Mouse (Mus musculus): Measurements from ENCODE around the gene Eps8l3.
"Not testable (repeated sequence)": the region's sequence is repeated elsewhere in the genome, so short reads cannot be mapped to it uniquely, and the experiment has no call there.

The Eps8l3 gene

DNA sequence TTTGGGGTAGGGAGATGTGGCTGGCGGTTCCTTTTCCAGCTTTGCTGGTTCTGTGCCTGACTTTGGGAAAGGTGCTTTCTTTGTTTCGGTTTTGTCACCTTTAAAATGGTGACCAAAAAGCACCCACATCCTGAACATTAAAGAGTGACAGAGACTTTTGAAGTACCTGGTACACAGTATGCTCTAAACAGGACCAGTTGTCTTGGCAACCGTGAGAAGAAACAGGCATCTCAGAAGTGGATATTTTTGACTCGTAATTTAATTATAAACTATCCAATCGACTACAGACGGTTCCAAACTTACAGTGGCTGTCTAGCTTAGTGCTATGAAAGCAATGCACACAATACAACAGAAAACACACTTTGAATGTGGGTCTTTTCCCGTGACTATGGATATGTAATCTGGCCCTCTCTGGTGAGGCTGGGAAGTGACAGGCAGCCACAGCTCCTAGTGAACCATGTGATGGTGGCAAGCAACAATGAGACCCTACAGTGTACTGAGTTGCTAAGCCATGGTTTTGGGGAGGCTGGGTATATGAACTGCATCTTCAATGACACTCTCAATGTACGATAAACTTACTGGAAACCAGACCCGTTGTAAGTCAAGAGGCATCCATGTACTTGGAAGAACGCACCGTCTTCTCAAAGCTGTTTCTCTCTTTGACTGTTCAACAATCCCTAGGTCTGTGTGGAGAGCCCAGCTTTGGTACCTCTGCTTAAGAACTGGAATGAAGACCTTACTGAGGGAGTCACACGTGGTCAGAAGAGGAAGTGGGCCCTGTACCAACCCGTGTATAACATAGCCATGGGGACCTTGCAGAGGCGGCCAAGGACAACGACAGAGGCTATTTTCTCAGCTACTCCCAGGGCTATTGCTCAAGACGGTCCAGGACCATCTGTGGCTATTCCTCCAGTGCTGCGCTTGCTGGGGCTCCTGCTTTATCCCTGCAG lies 23.5 kb upstream of the Eps8l3 start:
- no peak for DNase-seq (ENCODE audit: low spot score)

DNA sequence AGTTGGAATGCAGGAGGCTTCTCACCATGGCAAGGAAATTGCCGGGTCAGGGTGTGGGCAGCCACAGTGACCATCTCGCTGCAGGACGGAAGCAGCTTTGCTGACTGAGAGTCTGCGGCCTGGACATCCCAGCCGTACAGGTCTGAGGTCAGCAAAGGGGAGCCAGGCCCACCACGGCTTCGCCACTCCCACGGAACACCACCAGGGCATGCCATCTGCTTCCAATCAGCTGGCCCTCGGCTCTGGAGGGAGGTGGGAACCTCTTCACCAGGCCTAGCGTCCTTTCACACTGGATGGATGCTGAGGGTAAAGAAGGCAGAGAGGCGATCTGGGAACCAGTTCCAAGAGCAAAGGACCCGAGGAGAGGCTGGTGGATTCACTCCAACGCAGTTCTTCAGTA lies 21.7 kb upstream of the Eps8l3 start:
- no peak for DNase-seq (ENCODE audit: low spot score)

DNA sequence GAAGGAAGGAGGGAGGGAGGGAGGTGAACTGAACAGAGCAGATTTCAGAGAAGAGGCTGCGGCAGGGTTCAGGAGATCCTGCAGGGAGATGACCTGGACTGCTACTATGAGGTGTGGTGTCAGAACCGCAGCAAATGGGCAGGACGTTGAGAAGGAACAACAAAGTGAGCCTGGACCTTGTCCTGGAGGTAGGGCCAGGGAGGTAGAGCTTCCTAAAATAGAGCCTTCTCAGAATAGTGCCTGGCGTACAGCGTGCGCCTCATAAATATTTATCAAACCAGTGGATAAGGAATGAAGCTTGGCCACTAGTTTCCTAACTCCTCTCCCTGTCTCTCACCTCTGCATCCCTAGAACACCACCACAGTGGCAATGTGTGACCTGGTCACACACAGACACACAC lies 19.4 kb upstream of the Eps8l3 start:
- no peak for DNase-seq (ENCODE audit: low spot score)

DNA sequence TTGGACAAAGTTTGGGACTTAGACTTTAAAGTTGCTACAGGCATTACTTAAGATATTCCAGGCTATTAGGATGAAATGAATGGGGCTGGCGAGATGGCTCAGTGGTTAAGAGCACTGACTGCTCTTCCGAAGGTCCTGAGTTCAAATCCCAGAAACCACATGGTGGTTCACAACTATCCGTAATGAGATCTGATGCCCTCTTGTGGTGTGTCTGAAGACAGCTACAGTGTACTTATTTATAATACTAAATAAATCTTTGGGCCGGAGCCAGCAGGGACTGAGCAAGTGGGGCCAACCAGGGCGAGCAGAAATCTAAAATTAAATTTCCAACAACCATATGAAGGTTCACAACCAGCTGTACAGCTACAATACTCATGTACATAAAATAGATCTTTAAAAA lies 15.5 kb upstream of the Eps8l3 start:
- not testable (repeated sequence) for DNase-seq (ENCODE audit: low spot score)

DNA sequence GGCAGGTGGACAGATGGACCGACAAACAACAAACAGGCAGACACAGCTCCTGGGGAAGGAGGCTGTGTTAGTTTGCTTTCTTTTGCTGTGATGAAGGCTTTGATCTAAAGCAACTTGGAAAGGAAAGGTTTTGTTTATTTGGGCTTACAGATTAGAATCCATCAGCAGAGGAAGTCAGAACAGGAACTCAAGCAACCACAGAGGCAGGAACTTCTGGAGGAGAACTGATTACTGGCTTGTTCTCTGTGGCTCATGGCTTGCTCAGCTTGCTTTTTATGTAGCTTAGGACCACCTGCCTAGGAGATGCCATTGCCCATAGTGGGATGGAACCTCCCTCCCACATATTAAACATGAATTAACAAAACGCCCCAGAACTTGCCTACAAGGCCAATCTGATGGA lies 14.6 kb upstream of the Eps8l3 start:
- no peak for DNase-seq (ENCODE audit: low spot score)

DNA sequence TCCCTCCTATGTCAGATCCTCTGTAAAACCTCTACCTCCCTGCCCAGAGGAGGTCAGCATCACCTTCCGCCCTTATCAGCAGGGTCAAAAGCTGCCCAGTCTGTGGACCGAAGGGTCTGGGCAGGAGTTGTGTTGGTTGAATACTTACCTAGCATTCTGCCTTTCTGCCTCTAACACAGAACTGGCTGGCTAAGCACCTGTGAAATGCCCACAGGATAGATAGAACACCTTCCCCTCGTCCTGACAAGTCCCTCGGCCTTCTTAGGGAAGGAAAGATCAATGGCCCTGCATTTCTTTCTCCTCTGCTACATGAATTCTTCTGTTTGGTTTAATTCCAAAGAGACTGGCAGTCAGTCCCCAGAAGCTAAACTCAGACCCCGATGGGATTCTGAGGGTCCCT lies 13.6 kb upstream of the Eps8l3 start:
- no peak for DNase-seq (ENCODE audit: low spot score)

DNA sequence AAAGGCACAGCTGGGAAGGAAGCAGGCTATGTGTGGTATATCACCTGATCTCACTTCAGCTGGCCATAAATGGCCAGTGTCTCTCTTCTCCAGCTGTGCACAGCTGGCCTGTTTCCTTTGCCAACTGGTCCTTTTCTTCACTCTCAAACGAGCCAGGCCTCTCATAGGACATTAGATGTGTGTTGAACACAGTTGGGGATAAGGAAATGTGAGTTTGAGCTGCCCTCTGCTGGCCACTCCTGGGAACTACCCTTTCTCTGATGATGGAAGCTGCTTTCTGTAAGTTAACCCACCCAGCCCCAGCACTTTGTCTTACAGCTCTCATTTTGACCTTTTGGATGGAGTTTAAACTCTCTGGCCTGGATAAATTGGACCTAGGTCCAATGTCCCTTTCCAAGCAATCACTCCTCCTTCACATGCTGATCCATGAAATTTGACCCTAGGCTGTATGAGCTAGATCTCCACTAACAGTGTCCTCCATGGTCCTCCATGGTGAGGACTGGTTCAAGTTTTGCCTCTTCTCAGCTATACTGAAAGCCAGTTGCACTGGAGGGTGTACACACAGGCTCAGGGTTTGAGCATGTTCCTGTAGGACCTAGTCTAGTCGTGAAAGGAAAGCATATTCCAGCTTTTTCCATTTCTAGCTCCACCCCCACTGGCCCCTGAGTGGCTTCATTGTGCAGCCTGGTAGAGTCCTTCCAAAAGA lies 13.0 kb upstream of the Eps8l3 start:
- peak; percentile 80 for DNase-seq (ENCODE audit: low spot score)

DNA sequence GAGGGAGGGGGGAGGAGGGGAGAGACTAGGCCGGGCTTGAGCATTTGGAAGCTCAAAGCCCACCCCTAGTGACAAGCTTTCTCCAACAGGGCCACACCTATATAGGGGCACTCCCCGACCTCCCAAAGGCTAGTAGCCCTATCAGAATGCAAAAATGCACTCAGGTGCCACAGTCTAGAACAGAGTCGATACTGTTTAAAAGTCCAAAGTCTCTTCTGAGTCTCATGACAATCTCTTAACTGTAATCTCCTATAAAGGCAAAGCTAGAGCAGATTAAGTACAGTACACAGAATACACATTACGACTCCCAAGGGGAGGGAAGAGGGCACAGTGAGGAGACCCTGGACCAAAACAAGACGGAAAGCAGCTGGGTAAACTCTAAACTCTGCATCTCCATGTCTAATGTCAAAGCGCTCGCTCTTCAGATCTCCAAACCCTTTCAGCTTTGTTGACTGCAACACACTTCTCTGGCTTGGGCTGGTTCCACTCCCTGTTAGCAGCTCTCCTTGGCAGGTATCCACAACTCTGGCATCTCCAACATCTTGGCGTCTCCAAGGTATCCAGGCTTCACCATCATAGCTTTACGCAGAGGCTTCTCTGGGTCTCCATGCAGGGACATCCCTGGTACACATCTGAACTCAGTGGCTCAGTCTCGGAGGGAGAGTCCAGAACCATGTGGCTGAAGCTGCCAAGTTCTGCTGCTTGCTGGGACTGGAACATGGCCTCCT lies 11.5 kb upstream of the Eps8l3 start:
- DNase-seq (ENCODE audit: low spot score): no peak

DNA sequence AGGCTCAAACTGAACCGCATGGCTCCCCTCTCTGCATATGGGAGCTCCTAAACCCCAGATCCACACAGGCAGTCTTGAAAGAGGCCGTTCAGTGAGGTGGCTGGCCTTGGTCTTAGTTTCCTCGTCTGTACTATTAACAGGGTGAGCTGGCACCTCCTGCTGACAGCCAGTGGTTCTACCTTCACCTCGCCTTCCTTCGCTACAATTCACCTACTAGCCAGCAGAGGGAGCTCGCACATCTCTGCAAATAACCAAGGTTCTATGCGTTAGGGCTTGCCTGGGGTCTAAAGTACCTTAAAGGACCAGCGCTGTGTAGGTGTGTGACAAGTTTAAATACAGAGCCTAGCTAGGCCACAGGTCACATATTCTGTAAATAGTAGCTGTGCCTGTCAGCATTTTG lies 9.9 kb upstream of the Eps8l3 start:
- DNase-seq (ENCODE audit: low spot score): peak; percentile 75

DNA sequence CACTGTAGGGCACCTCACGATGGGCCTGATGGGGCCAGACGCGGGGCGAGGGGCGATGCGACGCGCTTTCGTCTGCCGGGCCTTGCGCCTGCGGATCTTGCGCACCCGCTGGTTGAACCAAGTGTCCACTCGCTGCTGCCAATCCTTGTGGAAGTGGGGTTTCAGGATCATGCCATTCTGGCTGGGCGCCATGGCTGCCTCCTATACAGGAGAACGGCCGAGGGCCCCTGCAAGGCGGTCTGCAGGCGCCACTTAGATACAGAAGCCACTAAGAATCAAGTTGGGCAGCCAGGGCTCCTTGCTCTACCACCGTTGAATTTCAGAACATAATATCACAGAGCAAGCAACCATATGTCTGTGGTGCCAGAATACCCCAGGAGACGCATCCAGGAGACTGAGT lies 8.6 kb upstream of the Eps8l3 start:
- no peak for DNase-seq (ENCODE audit: low spot score)

DNA sequence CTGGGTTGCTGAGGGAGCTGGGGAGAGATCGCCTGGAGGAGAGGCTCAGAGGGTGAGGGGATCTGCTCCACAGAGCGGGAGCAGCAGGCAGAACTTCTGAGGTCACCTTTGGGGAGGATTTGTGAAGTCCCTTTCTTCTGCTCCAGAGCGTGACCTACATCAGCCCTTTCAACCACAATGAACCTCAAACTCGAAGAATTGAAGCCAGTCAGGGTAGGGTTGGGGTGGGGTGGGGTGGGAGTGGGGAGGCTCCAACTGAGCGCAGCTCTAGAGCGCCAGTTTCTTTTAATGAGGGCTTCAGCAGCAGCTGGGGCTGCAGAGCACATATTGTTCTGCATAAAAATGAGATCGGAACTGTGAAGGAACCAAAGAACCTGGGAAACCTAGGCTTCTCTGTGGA lies 7.9 kb upstream of the Eps8l3 start:
- DNase-seq (ENCODE audit: low spot score): no peak

DNA sequence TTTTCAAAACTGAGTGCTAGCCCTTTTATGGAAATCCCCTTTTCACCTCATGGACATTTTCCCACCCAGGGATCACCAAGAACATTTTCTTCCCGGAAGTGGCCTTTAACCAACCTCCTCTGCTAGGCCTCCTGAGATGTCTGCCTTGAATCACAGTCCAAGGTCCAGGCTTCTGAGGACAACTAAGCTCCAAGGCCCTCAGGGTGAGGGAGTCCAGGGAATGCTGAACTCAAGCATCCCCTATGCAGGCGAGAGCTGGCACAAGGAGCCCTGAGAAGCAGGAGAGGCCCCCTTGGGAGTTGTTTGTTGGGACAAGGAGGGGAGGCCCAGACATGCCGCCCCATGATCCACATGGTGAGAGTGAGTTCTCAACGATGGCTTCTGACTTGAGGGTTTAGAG lies 7.1 kb upstream of the Eps8l3 start:
- no peak for DNase-seq (ENCODE audit: low spot score)

DNA sequence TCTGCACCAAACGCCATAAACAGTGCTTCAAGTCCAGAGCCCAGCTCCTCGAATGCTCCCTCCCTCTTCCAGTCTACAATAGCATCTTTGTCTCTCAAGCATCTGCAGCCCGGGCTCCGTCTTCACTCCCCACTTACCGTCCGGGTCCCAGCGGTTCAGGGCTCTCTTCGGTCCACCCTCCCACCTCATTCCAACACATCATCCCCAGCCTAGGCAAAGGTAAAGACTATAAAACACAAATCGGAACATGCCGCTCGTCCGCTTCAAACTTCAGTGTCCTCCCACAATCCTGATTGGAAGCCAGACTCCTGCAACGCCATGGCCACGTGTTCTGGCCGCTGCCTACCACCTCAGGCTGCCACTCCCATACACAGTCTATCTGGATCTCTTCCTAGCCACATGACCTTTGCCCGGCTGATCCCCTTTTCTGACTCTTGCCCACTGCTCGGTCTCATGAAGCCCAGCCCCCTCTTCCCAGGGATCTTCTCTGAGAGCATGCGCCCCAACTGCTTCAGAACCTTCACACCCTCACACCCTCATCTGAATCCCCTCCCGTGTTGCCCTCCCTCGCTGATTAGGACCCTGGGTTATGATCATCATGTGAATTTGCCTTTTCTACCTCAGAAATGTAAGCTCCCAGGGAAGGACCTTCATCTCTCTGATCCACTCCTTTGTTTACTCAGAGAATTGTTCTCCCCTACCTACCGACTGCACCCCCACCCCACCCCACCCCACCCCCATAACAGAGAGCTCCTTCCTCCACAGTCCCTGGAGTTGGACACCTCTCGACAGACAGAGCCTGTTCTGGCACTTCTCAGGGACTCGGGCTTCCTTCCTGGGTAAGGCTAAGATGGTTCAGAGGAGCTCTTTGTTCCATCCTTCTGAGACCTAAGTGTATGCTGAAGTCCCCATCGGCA lies 3.4 kb upstream of the Eps8l3 start:
- DNase-seq (ENCODE audit: low spot score): no peak

DNA sequence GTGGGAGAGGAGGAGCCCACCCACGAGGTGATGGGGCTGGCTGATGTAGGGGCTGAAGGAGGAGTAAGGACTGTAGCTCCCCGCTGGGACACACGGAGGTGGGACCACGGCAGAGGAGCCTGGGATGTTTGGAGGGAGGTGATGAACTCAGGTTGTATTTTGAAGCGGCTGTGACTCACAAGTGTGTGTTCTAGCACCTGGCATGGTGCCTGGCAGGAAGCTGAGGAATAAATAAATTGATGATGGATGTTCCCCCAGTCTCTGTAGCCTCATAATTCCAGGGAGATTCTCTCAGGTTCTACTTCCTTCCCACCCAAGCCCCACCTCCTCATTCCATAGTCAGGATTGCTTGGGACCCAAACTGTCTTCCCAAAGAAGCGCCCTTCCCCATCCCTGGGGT lies 1.8 kb upstream of the Eps8l3 start:
- DNase-seq (ENCODE audit: low spot score): no peak

DNA sequence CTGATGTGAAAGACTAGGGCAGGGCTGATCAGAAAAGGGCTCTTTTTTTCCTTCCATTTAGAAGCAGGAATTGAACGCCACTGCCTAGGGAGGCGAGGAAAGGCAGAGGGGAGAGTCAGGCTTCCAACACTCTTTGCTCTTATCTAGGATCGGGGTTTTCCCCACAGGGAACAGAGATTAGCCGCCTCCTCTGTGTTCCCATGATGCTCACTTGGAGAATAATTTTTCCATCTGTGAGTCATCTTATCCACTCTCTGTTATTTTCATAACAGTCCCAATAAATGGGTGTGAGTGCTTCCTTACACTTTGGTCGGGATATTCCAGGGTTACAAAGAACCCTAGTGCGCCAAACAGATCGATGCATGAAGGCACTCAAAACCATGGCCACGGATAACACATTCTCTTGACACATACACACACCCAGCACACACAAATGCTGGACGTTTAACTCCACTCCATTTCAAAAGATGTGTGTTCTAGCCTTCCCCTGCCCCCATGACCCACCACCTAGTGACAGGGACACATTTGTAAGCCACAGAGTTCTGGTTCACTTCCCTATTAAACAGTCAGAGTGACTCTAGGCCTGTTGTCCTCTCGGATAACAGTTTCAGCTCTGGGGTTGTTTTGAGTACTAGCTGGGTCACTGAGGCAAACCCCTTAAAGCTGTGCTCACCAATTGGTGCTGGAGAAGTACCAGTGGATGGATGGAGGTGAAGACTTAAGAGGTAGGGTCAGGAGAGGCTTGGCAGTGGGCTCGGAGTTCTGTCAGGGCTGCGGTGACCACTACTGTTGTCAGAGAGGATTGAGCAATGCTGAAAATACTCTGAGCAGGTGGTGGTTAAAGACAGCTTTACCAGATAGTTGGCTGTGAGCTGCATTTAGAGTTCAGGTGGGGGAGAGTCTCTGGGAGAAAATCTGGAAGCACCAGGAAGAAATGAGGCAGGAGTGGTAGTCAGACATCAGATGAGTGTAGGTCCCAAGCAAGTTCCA lies 1.0 kb downstream of the Eps8l3 start:
- no peak for DNase-seq (ENCODE audit: low spot score)

DNA sequence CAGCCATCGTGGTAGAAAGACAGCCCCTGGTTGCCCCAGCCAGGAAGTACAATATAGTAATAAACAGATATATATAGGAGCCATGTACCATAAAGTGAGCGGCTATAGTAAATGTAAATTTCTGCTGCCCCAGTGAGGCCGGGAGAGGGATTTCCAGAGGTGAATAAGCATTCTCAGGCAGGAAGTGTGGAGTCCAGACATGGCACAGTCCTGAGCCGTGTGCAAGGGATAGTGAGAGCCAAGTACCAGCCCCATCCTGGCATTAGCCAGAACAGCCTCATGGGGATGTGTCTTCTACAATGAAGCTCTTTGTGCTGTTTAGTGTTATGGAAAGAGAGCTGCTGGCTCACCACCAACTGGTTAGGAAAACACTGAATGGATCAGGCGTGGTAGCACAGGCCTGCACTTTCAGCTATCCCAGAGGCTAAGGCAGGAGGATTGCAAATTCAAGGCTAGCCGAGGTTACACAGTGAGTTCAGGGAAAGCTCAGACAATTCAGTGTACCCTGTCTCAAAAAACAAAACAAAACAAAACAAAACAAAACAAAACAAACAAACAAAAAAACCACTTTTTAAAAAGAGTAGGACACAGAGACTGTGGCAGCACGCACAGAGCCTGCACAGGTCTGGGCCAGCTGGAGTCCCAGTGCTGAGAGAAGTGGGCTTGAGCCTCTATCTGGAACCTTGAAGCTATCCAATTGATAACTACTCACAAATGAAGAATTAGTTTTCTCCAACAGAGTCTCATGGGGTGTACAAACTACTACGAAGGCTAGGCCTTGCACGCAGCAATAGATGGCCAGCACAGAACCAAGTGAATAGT lies 10.9 kb downstream of the Eps8l3 start:
- no peak for DNase-seq (ENCODE audit: low spot score)

DNA sequence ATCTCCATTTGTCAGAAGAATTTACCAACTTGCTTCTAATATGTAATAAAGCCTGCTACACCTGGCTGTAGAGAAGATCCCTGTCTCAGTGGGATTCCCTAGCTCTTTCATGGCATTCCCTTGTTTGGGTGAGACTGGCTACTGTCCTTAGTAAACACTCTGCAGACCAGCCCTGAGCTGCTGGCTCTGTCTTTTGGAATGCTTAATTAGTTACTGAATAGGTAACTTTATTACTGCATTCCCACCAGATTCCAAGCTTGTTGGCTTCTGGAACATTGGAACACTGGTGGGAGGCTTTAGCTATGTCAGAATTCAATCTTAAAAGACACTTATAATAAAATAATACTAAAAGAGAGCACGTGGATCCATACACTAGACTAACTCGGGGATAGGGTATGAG lies 12.2 kb downstream of the Eps8l3 start:
- DNase-seq (ENCODE audit: low spot score): not testable (repeated sequence)

DNA sequence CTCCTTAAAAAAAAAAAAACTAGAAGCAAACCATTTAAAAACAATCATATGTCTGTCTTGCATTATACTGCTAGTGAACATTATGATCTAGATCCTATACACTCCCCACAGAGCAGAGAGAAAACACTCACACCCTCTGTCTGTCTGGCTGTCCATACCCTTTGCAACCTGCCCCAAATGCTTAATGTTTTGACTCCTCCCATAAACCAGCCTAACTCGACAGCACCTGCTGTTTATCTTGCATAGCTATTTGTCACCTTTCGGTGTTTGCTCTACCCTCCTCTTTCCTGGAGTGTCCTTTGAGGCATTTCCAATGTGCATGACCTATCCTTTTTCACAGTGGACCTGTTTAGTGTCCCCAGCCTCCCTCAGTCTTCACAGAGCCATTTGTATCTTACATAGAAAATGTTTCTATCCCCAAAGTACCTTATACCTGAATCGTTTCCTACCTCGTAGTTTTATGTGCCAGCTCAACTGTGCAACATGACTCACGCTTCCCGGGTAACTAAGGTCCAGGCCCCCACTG lies 18.2 kb downstream of the Eps8l3 start:
- no peak for DNase-seq (ENCODE audit: low spot score)

Data from urinary bladder, postnatal 25 days (tissue).